Mouse (Mus musculus) erythroid progenitor cell, adult 5-6 weeks (primary cell): ENCODE measurements around the gene Vps51. TPM values are rescaled to one million over a fixed set of nuclear protein-coding genes. Genes with fewer than 3 reads are reported as not detected.

ENCODE experiments used
- ATAC-seq: replicated peaks from 2 replicates; pipeline ENCODE4 v1.8.0; 2016; ENCODE audit warnings: moderate number of reproducible peaks, mild to moderate bottlenecking, moderate TSS enrichment, inconsistent platforms; ENCODE audit not compliant: poor library complexity, low FRiP score, severe bottlenecking
- total RNA-seq, 2 experiments: library from RNA; stranded (forward) in 1 of 2; stranded (reverse) in 1 of 2; fragments of 150-400 nt in 1 of 2; fragments of 186-747, 209-891 nt in 1 of 2; gene quantifications; 2 replicates each; pipeline versions ENCODE4 v1.2.3 to v1.2.4; 2015 to 2017; ENCODE audit warnings: low replicate concordance in 2 of 2

Vps51 gene
- total RNA-seq (2015; ENCODE audit: low replicate concordance) (17.3 and 30.2 TPM in 2 replicates), total RNA-seq (2017; ENCODE audit: low replicate concordance) (10.5 and 10.9 TPM in 2 replicates)

DNA sequence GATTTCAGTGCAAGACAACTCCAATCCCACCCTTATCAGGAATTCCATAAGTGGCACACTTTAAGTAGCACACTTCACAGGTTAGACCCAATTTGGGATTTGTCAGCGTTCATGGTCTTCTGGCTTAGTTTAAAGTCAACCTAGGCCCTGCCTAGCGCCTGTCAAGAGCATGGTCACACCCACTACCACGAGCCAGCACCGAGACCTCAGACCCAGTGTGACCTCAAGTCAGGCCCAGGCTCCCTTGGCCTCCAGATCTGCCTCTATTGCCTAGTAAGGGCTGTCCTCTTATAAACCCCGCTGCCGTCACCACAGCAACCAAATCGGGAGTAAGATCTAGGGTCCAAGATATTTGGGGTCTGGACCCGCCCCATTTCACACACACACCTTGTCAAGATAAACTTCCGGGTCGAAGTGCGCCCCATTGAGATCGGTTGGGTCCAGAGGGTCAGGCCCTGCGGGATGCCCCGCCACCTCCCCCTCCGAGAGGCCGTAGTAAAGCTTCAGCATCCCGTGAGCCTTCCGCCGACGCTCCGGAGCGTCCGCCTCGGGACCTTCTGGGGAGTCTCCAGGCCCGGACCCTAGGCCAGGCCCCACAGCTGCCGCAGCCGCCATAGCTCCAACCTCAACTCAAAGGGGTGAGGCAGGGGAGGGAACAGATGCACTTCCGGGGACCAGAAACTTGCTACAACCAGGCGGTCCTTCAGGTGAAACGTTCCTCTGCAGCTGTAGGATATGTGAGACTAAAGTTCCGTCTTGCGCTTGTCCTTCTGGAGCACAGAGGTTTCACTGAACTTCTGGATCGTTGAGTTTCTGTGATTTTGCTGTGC, at the start of gene Vps51:
TSS of gene Vps51 (minus strand) at position 668 of the 830 bp plus-strand sequence.
- ATAC-seq, result peak; percentile 96

DNA sequence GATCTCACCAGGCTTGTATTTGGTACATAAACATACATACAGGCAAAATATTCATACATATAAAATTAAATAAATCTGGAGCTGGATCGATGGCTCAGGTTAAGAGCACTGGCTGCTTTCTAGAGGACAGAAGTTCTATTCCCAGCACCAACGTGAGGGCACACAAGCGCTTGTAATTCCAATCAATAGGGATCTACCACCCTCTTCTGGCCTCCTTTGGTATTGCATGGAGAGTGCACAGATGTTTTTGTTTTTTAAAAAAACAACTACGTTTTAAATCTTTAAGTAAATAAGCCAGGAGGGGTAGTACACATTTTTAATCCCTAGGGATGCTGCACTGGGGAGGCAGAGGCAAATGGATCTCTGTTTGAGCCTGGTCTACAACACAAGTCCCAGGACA, 49.3 kb upstream of the Vps51 start:
- peak; percentile 39; the same call in 1 of the 2 replicates for ATAC-seq

DNA sequence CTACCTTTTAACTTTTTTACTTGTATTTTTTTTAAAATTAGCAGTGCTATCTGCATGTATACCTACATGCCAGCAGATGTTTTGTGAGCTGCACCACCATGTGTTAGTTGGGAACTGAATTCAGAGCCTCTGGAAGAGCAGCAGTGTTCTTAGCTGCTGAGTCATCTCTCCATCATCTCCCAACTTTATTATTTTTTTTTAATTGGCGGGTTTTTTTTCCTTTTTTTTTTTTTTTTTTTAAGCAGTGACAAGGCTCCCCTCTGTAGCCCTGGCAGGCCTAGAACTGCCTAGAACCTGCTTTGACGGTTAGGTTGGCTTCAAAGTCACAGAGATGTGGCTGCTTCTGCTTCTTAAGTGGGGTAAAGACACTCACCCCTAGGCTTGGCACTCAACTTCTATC, 47.9 kb upstream of the Vps51 start:
- ATAC-seq, result no peak

DNA sequence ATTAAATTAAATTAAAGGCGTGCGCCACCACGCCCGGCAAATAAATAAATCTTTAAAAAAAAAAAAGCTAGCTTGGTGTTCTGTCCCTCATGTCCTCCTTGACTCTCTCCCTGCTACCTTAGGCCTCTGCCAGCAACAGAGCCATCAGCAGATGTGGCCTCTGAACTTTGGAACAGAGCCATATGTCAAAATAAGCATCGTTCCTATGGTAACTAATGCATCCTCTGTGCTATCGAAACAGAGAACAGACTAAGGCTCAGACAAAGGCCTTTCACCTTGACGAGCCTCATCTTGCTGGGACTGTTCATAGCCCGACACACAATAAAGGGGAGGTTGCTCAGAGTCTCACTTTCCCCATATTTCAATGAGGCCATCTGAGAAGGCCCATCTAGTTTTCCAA, 46.3 kb upstream of the Vps51 start:
- no peak for ATAC-seq

DNA sequence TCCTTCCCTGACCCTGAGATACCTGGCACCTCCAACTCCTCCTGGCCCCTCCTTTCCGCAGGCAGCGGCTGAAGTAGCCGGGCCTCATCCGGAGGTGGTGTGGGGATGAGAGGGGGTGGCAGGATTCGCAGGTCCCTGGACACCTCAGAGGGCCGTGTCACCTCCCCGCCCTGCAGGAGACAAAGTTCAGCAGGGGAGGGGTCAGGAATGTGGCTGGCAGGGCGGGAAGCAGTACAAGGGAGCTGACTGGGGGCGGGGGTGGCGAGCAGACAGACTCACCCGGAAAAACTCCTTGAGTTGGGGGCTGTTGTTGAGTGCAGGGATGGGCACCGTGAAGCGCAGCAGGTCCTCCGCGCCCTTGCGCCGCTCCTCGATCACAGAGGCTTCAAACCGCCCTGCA, 44.7 kb upstream of the Vps51 start:
- no peak for ATAC-seq

DNA sequence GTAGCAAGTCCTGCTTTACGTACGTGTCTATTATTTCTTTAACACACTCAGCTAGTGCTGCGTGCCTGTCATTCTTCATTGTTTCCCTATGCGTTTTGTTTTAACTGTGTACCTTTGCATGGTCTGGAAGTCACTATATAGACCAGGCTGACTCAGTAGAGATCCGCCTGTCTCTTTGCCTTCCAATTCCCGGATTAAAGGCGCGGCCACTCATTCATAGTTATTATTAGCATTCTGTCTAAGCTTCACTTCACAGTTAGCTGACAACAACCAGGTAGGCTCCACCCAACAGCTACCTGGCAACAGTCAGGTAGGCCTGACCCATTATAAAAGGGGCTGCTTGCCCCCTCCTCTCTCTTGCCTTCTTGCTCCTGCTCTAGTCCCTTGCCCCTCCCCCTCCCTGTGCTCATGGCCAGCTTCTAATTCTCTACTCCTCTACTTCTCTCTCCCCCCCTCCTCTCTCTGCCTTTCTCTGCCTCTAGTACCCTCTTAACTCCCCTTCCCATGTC, 41.7 kb upstream of the Vps51 start:
- ATAC-seq, result peak; percentile 23

DNA sequence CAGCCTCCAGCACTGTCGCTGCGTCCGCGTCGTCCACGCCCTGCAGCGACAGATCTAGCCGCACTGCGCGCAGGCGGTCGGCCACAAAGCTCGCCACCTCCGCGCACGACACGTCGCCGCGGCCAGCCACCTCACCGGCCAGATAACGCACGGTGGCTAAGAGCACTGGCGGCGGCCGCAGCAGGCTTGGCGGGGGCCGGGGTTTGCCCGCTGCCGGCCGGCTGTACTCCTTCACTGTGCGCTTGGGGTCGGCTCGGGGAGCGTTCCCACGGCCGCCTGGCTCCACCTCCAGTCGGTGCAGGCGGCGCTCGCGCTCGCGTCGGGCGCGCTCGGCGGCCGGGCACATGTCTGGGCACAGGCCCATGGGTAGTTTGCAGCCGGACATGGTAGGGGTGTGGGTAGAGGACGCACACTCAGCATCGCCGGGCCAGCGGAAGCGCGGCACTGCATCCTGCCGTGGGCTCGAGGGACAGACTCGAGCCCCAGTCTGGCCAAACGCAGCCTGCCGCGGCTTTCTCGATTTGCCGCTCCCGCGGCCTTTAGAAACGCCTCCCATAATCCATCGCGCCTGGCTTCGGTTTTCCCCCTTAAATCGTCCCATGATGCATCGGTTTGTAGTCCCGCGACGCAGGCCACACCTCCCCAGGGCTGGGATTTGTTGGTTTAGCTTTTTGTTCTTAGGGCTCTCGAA, 41.1 kb upstream of the Vps51 start, which contains the start of gene Sac3d1:
TSS of gene Sac3d1 (minus strand) at position 665 of the 691 bp plus-strand sequence.
- peak; percentile 87 for ATAC-seq

DNA sequence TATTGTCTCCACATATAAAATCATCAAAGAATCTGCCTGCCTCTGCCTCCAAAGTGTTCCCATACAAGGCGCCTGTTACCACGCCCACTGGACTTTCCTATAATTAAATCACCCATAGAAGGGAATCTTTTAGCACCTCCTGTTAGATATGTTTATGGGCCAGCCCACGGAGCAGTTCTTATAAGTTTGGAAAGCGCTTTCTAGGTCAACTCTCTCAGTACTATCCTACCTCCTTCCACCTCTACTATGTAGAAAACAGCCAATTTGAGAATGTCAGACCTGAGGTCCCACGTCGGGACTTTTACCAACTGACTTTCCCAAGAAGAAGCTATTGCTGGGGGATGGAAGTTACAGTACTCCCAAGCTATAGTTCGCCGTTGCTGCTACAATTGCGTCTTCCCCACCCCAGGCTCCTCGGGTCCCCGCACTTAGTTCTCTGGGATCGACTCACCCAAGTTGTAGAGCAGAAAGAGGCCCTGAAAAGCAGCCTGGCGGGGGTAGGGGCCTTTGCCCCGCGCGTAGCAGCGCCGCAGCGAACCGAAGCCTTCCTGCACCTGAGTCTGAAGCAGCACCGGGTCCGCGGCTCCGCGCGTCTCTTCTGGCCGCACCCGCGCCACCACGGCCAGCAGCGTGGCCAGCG, 40.4 kb upstream of the Vps51 start:
- ATAC-seq, result no peak

DNA sequence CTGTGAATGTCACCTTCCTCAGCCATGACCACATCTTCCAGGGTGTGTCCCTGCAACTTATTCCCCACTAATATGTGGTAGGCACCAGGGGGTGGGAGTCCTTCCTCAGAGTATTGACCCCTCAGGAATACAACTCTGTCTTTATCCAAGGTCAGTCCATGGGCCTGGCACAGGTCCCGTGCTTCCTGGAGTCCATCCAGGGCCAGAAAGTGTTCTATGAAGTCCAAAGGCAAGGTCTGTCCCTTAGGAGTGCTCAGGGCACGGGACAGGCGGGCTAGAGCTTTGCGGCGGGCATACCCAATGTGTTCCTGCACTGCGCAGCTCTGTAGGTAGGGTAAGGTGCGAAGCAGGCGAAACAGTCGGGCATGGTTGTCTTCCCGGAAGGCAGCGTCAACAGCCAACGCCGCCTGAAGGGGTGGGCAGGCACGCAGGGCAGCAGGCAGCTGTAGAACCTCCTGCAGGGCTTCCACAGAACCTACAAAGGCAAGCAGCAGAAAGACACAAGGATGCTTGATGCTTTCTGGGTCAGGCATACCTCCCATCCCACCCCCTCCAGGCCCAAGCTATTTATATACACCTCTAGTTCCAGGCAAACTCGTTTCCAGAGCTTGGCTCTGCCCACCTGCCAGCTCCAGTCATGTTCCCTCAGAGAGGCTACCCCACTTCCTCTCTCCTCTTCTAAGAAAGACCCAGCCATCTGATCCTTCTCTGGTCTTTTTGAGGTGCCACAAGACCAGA, 39.3 kb upstream of the Vps51 start:
- no peak for ATAC-seq

DNA sequence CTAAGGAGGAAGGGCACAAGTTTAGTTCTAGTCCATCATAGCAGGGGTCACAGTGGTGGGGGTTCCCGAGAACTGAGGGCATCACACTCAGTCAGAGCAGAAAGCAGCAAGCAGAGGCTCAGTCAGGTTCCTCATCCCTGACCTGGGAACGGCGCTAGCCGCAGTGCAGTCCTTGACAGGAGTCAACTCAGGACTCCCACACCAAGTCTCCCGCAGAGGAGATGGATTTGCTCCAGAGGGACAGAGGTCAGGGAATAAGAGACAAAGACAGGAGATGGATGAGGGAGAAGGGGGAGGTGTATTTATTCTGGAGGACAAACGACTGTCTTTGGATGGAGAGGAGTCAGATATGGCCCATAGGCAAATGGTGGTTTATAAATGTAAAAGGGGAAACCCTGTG, 36.1 kb upstream of the Vps51 start:
- ATAC-seq, result no peak

DNA sequence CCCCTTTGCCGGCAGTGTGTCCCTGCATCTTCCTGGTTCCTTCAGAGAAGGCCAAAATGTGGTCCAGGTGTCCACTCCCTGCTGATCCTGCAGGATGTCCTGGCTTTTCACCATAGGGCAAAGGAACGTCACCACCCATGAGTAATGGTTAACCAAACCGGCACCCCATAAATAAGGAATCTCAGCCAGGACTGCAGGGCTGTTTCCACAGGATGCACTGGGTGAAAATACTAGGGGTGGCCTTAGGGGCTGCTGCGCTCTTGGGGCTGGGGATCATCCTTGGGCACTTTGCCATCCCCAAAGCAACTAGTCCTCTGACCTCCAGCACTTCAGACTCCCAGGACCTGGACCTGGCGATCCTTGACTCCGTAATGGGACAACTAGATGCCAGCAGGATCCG, 28.6 kb upstream of the Vps51 start, which contains the start of gene Naaladl1:
TSS of gene Naaladl1 (plus strand) at position 197 of the 400 bp plus-strand sequence.
- ATAC-seq, result no peak

DNA sequence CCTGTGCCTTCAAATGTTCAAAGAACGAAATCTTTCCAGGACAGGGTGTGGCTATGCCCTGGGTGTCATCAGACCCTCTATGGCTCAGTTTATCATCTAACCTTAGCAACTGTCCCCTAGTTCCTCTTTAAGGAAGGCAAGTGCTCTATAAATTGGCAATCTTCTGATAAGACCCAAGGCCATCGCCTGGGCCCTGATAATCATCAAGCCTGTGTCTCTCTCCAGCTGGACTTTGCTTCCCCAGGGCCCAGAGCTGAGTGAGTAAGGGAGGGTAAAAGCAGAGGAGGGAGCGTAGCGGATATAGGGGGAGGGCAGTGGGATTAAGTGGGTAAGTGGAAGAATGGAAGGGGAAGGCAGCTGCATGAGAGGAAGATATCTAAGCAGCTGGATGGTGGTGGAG, 27.4 kb upstream of the Vps51 start:
- ATAC-seq, result no peak

DNA sequence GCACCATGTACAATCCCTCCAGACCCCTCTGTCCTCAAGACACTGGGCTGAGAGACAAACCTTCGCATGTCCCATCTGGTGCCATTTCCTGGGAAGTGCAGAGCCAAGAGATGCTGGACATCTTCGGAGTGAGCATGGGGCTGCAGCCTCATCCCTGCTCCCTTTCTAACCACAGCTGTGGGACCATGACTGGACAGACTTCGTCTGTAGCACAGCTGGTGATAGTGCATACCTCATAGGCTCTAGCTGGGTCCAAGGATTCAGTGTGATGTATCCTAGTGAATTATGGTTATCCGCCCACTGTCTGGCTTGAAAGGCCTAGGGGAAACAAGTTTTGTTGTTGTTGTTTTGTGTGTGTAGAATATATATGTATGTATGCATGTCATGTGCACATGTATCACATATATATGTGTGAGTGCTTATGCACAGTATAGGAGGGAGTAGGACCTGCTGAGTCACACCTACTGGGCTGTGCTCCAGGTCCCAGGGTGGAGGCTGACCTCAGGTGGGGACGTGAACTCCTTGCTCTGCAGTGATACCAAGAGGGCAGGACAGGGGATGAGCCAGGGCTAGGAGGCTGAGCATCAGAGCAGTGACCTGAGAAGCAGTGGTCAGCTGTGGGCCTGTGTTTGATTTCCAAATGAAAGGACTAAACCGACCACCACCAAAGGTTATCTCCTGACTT, 25.3 kb upstream of the Vps51 start:
- peak; percentile 97 for ATAC-seq

DNA sequence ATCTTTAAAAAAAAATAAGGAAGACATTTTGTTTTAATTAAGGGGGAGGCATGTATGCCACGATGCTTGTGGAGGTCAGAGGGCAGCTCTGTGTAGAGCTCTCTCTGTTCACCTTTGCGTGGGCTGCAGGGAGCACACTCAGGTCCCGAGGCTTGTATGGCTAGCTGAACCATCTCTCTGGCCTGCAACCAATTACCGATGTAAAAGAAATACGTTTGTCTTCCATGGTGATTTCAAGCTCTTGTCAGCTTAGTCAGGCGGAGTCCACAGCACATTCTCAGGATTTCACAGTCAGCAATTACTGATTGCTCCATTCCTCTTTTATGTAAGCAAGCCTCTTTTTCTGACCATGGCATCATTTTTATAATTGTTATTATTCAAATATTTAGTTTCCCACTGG, 24.2 kb upstream of the Vps51 start:
- no peak for ATAC-seq

DNA sequence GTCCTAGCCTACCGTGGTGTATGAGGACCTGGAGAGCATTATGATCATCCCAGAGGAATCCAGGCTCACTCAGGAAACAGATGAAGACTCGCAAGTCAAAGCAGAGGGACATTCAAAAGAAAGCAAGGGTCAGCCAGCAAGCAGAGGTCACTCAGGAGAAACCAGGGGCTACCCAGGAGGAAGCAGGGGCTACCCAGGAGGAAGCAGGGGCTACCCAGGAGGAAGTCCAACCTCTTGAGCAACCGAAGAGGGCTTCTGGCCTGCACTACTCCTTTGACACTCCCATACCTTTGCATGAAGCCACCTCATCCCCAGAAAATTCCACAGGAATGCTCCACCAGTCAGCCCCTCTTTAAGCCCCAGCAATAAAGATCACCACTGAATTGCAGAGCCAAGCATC, 20.8 kb upstream of the Vps51 start:
- no peak for ATAC-seq

DNA sequence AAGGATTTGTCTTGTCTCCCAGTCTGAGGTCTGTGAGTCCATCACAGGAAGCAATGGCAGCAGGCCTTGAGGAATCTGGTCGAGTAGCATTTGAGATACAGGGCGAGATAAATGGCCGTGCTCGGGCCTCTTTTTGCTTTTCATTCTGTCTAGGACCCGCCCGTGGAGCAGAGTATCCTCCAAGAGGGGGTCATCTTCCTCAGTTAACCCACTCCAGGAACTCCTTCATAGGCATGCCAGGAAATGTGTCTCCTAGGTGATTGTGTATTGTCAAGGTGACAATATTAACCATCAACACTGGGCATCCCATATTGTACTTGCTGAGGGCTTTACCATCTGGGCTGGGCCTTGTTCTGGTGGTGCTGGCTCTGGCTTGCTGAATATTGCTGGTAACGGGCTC, 17.1 kb upstream of the Vps51 start, which contains the start of gene AC131692.1:
TSS of gene AC131692.1 (plus strand) at position 301 of the 400 bp plus-strand sequence.
- ATAC-seq, result no peak

DNA sequence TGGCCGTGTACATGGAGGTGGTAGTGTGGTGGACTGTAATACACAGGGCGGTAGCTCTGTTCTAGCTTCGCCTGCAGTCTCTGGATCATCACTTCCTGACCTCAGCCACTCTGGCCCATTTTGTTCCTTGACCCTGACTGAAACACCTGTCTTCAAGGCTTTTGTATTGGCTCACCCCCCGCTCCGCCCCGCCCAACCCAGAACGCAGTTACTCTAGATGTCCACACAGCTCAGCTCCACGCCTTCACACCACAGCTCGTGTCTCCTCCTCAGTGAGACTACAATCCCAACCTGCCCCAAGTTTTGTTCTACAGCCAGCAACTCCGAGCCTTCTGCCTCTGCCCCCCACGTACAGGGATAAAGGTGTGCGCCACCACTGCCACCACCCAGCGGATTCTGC, 11.8 kb upstream of the Vps51 start:
- ATAC-seq, result no peak

DNA sequence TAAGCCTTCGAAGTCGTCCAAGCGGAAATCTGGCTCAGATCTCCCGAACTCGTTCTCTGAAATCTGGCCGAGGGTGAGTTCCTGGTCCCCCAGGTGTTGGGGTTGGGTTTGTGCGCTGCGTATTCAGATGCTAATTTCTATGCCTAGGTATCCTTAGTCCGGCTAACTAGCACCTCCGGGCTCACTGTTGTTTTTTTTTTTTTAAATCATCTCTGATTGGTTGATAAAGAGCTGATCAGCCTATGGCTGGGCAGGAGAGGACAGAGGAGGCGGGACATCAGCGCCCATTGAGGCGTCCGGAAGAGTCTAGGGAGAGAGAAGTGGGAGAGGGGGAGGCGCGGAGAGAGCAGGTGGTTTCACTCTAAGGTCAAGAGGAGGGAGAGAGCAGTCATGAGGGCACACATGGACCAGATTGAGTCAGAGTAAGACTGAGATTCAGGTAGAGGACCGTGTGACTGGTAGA, 8.4 kb upstream of the Vps51 start:
- peak; percentile 85 for ATAC-seq
